Mouse (Mus musculus): ENCODE data around the gene Lingo3. TPM values are rescaled to one million over a fixed set of nuclear protein-coding genes. Genes with fewer than 3 reads are reported as not detected.

Gene Lingo3
- polyA plus RNA-seq (2012; rRNA removed) = 0.88 and 1.4 TPM in 2 replicates
- polyA plus RNA-seq (2014; fragmentation: Nextera tagmentation; extraction: Ambion mirVana) = 0.56 and 0.82 TPM in 2 replicates

DNA sequence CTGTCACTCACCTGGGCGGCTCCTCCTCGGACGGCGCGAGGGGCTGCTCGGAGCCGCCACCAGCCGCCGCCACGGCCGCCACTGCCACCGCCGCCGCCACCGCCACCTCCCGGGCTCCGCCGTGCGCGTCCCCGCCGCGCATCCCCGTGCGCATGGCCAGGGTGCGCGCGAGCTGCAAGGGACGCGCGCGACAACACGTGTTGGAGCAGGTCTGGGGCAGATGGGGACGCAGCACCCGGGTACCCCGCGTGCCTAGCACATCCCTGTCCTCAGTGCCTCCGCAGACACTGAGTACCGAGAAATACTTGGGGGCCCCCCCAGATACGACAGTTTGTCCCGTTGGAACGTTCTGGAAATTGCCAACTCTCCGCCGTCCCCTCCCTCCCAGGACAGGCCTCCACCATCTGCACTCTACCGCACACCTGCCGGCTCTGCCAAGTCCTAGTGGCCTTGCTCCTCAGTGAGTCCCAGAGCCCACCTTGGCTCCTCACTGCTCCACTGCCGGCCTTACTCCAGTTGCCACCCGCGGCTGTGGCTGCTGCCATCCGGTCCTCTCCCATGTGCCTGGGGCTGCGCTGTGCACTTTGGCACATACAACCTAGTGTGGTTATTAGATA, at the start of gene Lingo3:
Lingo3 (minus strand) TSS at position 109 of the 617 bp plus-strand sequence.
- Histone ChIP-seq H3K9me3 (ENCODE audit: control insufficient read depth, low read length) (no peaks in the 10 kb centered on the region), H3K36me3 (ENCODE audit: control insufficient read depth, insufficient read depth, low read length) (no peaks in the 10 kb centered on the region), H3K27ac (replicated peaks; ENCODE audit: low read depth, low read length) (no peak within 1 kb of the TSS), H3K4me3 (replicated peaks; ENCODE audit: low read length) (peak within 1 kb of the TSS; percentile 40), H3K27me3 (ENCODE audit: control insufficient read depth, insufficient read depth, low read length) (peaks cover 37% of the 10 kb centered on the region), H3K4me2 (replicated peaks; ENCODE audit: low read depth, low read length, severe bottlenecking) (peak within 1 kb of the TSS; percentile 72), H3K4me1 (ENCODE audit: control insufficient read depth, insufficient read depth, low read length) (no peaks in the 10 kb centered on the region), H3K9ac (ENCODE audit: low read depth, low read length, severe bottlenecking) (peak within 1 kb of the TSS; percentile 57)
- no peak for DNase-seq (ENCODE audit: low spot score)
- no peak for ATAC-seq (ENCODE audit: low FRiP score, low read depth)
- TF ChIP-seq POLR2A (IDR thresholded peaks at IDR 0.05; ENCODE audit: borderline replicate concordance, extremely low read depth, insufficient read depth, insufficient read length) = no peak
- 5% methylated on average over 29 of the region's 51 CpGs for WGBS

DNA sequence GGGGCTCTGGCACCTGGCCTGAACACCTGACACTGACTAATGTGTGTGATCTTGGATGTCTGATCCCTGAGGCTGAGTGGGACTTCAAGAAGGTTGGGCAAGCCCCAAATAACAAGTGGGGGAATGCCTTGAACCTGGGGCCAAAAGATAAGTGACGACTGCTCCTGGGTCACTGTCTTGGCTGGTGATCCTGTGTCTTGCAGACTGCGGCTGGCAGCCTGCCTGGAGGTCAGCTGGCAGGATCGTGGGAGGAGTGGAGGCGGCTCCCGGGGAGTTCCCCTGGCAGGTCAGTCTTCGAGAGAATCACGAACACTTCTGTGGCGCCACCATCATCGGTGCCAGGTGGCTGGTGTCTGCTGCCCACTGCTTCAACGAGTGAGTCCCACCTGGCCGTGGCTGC, 43.3 kb upstream of the Lingo3 start:
- no peak for ATAC-seq (ENCODE audit: low FRiP score, low read depth)
- no peaks in the 10 kb centered on the region for H3K9me3 ChIP-seq (ENCODE audit: control insufficient read depth, low read length)
- 73% methylated on average over 11 of the region's 11 CpGs for WGBS
- no peaks in the 10 kb centered on the region for H3K4me1 ChIP-seq (ENCODE audit: control insufficient read depth, insufficient read depth, low read length)
- no peak overlapping the region for H3K27ac ChIP-seq (replicated peaks; ENCODE audit: low read depth, low read length)
- H3K9ac ChIP-seq (ENCODE audit: low read depth, low read length, severe bottlenecking) = no peak overlapping the region
- H3K36me3 ChIP-seq (ENCODE audit: control insufficient read depth, insufficient read depth, low read length) = no peaks in the 10 kb centered on the region
- no peak overlapping the region for H3K4me3 ChIP-seq (replicated peaks; ENCODE audit: low read length)
- DNase-seq (ENCODE audit: low spot score) = no peak
- peaks cover 4% of the 10 kb centered on the region; the same call in 1 of the 2 replicates for H3K27me3 ChIP-seq (ENCODE audit: control insufficient read depth, insufficient read depth, low read length)
- no peak overlapping the region for H3K4me2 ChIP-seq (replicated peaks; ENCODE audit: low read depth, low read length, severe bottlenecking)
- TF ChIP-seq POLR2A (IDR thresholded peaks at IDR 0.05; ENCODE audit: borderline replicate concordance, extremely low read depth, insufficient read depth, insufficient read length) = no peak

DNA sequence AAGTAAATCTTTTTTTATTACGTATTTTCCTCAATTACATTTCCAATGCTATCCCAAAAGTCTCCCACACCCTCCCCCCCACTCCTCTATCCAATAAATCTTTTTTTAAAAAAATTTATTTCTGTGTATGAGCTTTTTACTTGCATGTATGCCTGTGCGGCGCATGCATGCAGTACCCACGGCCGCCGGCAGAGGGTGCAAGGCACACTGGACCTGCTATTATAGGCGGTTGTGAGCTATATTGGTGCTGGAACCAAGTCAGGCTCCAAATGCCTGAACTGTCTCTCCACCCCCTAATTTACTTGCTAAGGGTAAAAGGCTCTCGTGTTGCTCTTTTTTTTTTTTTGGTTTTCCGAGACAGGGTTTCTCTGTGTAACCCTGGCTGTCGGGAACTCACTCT, 37.5 kb upstream of the Lingo3 start:
- Histone ChIP-seq H3K36me3 (ENCODE audit: control insufficient read depth, insufficient read depth, low read length) (no peaks in the 10 kb centered on the region), H3K9ac (ENCODE audit: low read depth, low read length, severe bottlenecking) (no peak overlapping the region), H3K4me1 (ENCODE audit: control insufficient read depth, insufficient read depth, low read length) (no peaks in the 10 kb centered on the region), H3K4me3 (replicated peaks; ENCODE audit: low read length) (no peak overlapping the region), H3K27ac (replicated peaks; ENCODE audit: low read depth, low read length) (no peak overlapping the region), H3K4me2 (replicated peaks; ENCODE audit: low read depth, low read length, severe bottlenecking) (no peak overlapping the region), H3K9me3 (ENCODE audit: control insufficient read depth, low read length) (no peaks in the 10 kb centered on the region), H3K27me3 (ENCODE audit: control insufficient read depth, insufficient read depth, low read length) (no peaks in the 10 kb centered on the region)
- TF ChIP-seq POLR2A (IDR thresholded peaks at IDR 0.05; ENCODE audit: borderline replicate concordance, extremely low read depth, insufficient read depth, insufficient read length) = no peak
- DNase-seq (ENCODE audit: low spot score) (no peak), ATAC-seq (ENCODE audit: low FRiP score, low read depth) (no peak)
- WGBS = 30% methylated on average over 10 of the region's 10 CpGs

- no peak overlapping the region for H3K4me3 ChIP-seq (replicated peaks; ENCODE audit: low read length)
- no peaks in the 10 kb centered on the region for H3K36me3 ChIP-seq (ENCODE audit: control insufficient read depth, insufficient read depth, low read length)
- no peak overlapping the region for H3K9ac ChIP-seq (ENCODE audit: low read depth, low read length, severe bottlenecking)
- 74% methylated on average over 2 of the region's 2 CpGs for WGBS
- H3K4me1 ChIP-seq (ENCODE audit: control insufficient read depth, insufficient read depth, low read length) = no peaks in the 10 kb centered on the region
- no peak for TF ChIP-seq POLR2A (IDR thresholded peaks at IDR 0.05; ENCODE audit: borderline replicate concordance, extremely low read depth, insufficient read depth, insufficient read length)
- no peak overlapping the region for H3K27ac ChIP-seq (replicated peaks; ENCODE audit: low read depth, low read length)
- ATAC-seq (ENCODE audit: low FRiP score, low read depth) (no peak), DNase-seq (ENCODE audit: low spot score) (no peak)
- no peak overlapping the region for H3K4me2 ChIP-seq (replicated peaks; ENCODE audit: low read depth, low read length, severe bottlenecking)
- H3K9me3 ChIP-seq (ENCODE audit: control insufficient read depth, low read length) = no peaks in the 10 kb centered on the region
- H3K27me3 ChIP-seq (ENCODE audit: control insufficient read depth, insufficient read depth, low read length) = no peaks in the 10 kb centered on the region
Measured at GRCm38 (mm10) chr10:80880901-80881300, 37.1 kb upstream of the Lingo3 start.

- H3K4me1 ChIP-seq (ENCODE audit: control insufficient read depth, insufficient read depth, low read length) = no peaks in the 10 kb centered on the region
- no peak for TF ChIP-seq POLR2A (IDR thresholded peaks at IDR 0.05; ENCODE audit: borderline replicate concordance, extremely low read depth, insufficient read depth, insufficient read length)
- no peak overlapping the region for H3K9ac ChIP-seq (ENCODE audit: low read depth, low read length, severe bottlenecking)
- no peak overlapping the region for H3K4me3 ChIP-seq (replicated peaks; ENCODE audit: low read length)
- ATAC-seq (ENCODE audit: low FRiP score, low read depth) (no peak; the same call in 1 of the 2 replicates), DNase-seq (ENCODE audit: low spot score) (peak; percentile 74)
- no peaks in the 10 kb centered on the region for H3K36me3 ChIP-seq (ENCODE audit: control insufficient read depth, insufficient read depth, low read length)
- H3K27ac ChIP-seq (replicated peaks; ENCODE audit: low read depth, low read length) = no peak overlapping the region
- WGBS = 22% methylated on average over 5 of the region's 5 CpGs
- H3K27me3 ChIP-seq (ENCODE audit: control insufficient read depth, insufficient read depth, low read length) = no peaks in the 10 kb centered on the region
- no peaks in the 10 kb centered on the region for H3K9me3 ChIP-seq (ENCODE audit: control insufficient read depth, low read length)
- H3K4me2 ChIP-seq (replicated peaks; ENCODE audit: low read depth, low read length, severe bottlenecking) = no peak overlapping the region
Measured at GRCm38 (mm10) chr10:80880131-80880641, 36.3 kb upstream of the Lingo3 start.

Measured in limb, embryonic 14.5 days (tissue).